Mouse (Mus musculus) left cerebral cortex, adult 2 months (tissue): ENCODE data around the gene Atp6v0d1. TPM values are rescaled to one million over a fixed set of nuclear protein-coding genes. Genes with fewer than 3 reads are reported as not detected.

ENCODE experiments used
- DNase-seq, 2 experiments: peaks; one replicate each; pipeline ENCODE4 v3.0.0; 2021 to 2022; ENCODE audit warnings: low spot score in 2 of 2, mixed read lengths in 1 of 2; ENCODE audit errors: extremely low spot score in 1 of 2
- H3K27ac ChIP-seq: fragments of 200-600 bp; 2 replicates; pipeline ENCODE4 v1.8.1; 2022
- H3K4me3 ChIP-seq: fragments of 200-600 bp; 2 replicates; pipeline ENCODE4 v1.8.1; 2022
- CTCF ChIP-seq: fragments of 200-600 bp; IDR thresholded peaks from 2 replicates; pipeline ENCODE4 v1.8.1; 2022; ENCODE audit warnings: antibody characterized with exemption, mild to moderate bottlenecking, moderate library complexity
- intact Hi-C: fragments of 180-260 bp; cut with DNase I; formaldehyde crosslinking; loops from one replicate; pipeline ENCODE4 v1.15.1; 2025
- microRNA-seq, 2 experiments: library from miRNA; unstranded; fragments of <30 nt; microRNA quantifications; one replicate each; pipeline ENCODE4 v1.2.0; 2021
- total RNA-seq, 2 experiments: library from RNA; stranded (reverse); gene quantifications; 2 replicates each; pipeline ENCODE4 v1.2.3; 2021

Atp6v0d1 gene
- total RNA-seq, 2 experiments from 2014 or later, result 288 to 319 TPM

GRCm38 (mm10) chr8:105475742-105476141, 90.1 kb downstream of the Atp6v0d1 start:
- TF ChIP-seq CTCF, result no peak
- no peak for DNase-seq
- no peak overlapping the region for H3K4me3 ChIP-seq
- intact Hi-C loops, result no loop called here
- no peak overlapping the region for H3K27ac ChIP-seq

- no peak overlapping the region for H3K4me3 ChIP-seq
- no peak for TF ChIP-seq CTCF
- DNase-seq, result no peak
- H3K27ac ChIP-seq, result peak overlapping the region; percentile 59
- intact Hi-C loops, result no loop called here
These were observed 90.6 kb downstream of the Atp6v0d1 start for GRCm38 (mm10) chr8:105475254-105475653.

- peak in 1 of 2 experiments; percentile 8 for DNase-seq
- H3K27ac ChIP-seq, result peak overlapping the region; percentile 59
- intact Hi-C loops, result no loop called here
- TF ChIP-seq CTCF, result no peak
- no peak overlapping the region for H3K4me3 ChIP-seq
These were observed 91.2 kb downstream of the Atp6v0d1 start for GRCm38 (mm10) chr8:105474680-105475079.

Small RNAs within 50 kb of the gene (microRNA-seq; reads per million reads assigned to microRNA genes)
- gene Mir1966, result 0.49 to 0.72 reads per million in 2 experiments

Other genes starting within 250 kb of the Atp6v0d1 start
- 1 to 10 TPM; 6.6 to 6.8 TPM for gene Lrrc29, start 239.8 kb downstream of the Atp6v0d1 start, total RNA-seq
- gene Tmem208, start 239.7 kb downstream of the Atp6v0d1 start, total RNA-seq, result 10 to 100 TPM; 35.4 to 40.1 TPM
- 1 to 10 TPM; 3.5 to 3.7 TPM for gene Fhod1, start 218.1 kb downstream of the Atp6v0d1 start, total RNA-seq
- gene Slc9a5, start 217.2 kb downstream of the Atp6v0d1 start, total RNA-seq, result 10 to 100 TPM; 41.9 to 42.5 TPM
- gene Plekhg4, start 192.8 kb downstream of the Atp6v0d1 start, total RNA-seq, result 1 to 10 TPM; 3.7 to 4.5 TPM
- gene Kctd19, start 152.5 kb downstream of the Atp6v0d1 start, total RNA-seq, result not detected
- gene Lrrc36, start 152.5 kb downstream of the Atp6v0d1 start, total RNA-seq, result under 1 TPM in 1 of 2 experiments, not detected in 1; 0.27 TPM
- 10 to 100 TPM; 36.1 to 42.5 TPM for gene Tppp3, start 94.5 kb downstream of the Atp6v0d1 start, total RNA-seq
- 10 to 100 TPM; 43.0 to 48.7 TPM for gene Zdhhc1, start 69.1 kb downstream of the Atp6v0d1 start, total RNA-seq
- gene Hsd11b2, start 47.3 kb downstream of the Atp6v0d1 start, total RNA-seq, result not detected
- gene Ripor1, start 39.2 kb upstream of the Atp6v0d1 start, total RNA-seq, result 10 to 100 TPM; 81.0 to 91.4 TPM
- 10 to 100 TPM; 67.4 to 70.2 TPM for gene Ctcf, start 70.5 kb upstream of the Atp6v0d1 start, total RNA-seq
- not detected for gene Agrp, start 71.3 kb upstream of the Atp6v0d1 start, total RNA-seq
- gene Carmil2, start 120.2 kb upstream of the Atp6v0d1 start, total RNA-seq, result 10 to 100 TPM; 60.4 to 65.0 TPM
- gene Acd, start 135.1 kb upstream of the Atp6v0d1 start, total RNA-seq, result 10 to 100 TPM; 51.7 to 56.6 TPM
- gene Pard6a, start 135.1 kb upstream of the Atp6v0d1 start, total RNA-seq, result 10 to 100 TPM; 43.0 to 47.2 TPM
- gene 4933405L10Rik, start 141.6 kb upstream of the Atp6v0d1 start, total RNA-seq, result under 1 TPM in 1 of 2 experiments, not detected in 1; 0.29 TPM
- 10 to 100 TPM in 1 of 2 experiments, 1 to 10 TPM in 1; 9.6 to 10.6 TPM for gene Enkd1, start 142.2 kb upstream of the Atp6v0d1 start, total RNA-seq
- gene Gfod2, start 192.6 kb upstream of the Atp6v0d1 start, total RNA-seq, result 10 to 100 TPM; 21.0 to 26.0 TPM